Mouse (Mus musculus): ENCODE data around the gene Mtus2. TPM values are rescaled to one million over a fixed set of nuclear protein-coding genes. Genes with fewer than 3 reads are reported as not detected.
A peak's percentile ranks its signal among the peaks of the same experiment; 100 is the strongest.

Gene Mtus2
- polyA plus RNA-seq, 1 experiment from 2014 or later = 3.5 TPM

GRCm38 (mm10) chr5:148211831-148212230, 254.7 kb downstream of the Mtus2 start:
- Histone ChIP-seq H3K4me1 (peaks cover 4% of the 10 kb centered on the region; the same call in 1 of the 2 replicates), H3K27ac (no peak overlapping the region), H3K9me3 (no peaks in the 10 kb centered on the region; the same call in 1 of the 2 replicates), H3K36me3 (replicated peaks) (no peaks in the 10 kb centered on the region), H3K4me3 (no peak overlapping the region), H3K27me3 (ENCODE audit: poor library complexity, severe bottlenecking) (no peaks in the 10 kb centered on the region)
- 94% methylated on average over 4 of the region's 4 CpGs for WGBS
- no peak for DNase-seq (ENCODE audit: extremely low spot score, low spot score)

- DNase-seq (ENCODE audit: extremely low spot score, low spot score) = no peak
- Histone ChIP-seq H3K9me3 (no peaks in the 10 kb centered on the region; the same call in 1 of the 2 replicates), H3K4me1 (peaks cover 4% of the 10 kb centered on the region; the same call in 1 of the 2 replicates), H3K27ac (no peak overlapping the region), H3K36me3 (replicated peaks) (no peaks in the 10 kb centered on the region), H3K4me3 (no peak overlapping the region), H3K27me3 (ENCODE audit: poor library complexity, severe bottlenecking) (no peaks in the 10 kb centered on the region)
- WGBS = 95% methylated on average over 8 of the region's 8 CpGs
Measured at GRCm38 (mm10) chr5:148216786-148217185, 259.7 kb downstream of the Mtus2 start.

GRCm38 (mm10) chr5:148222898-148223297, 265.8 kb downstream of the Mtus2 start:
- H3K9me3 ChIP-seq = no peaks in the 10 kb centered on the region
- 90% methylated on average over 5 of the region's 5 CpGs for WGBS
- H3K4me3 ChIP-seq = no peak overlapping the region
- no peaks in the 10 kb centered on the region for H3K4me1 ChIP-seq
- no peak overlapping the region for H3K27ac ChIP-seq
- H3K36me3 ChIP-seq (replicated peaks) = no peaks in the 10 kb centered on the region
- no peak for DNase-seq (ENCODE audit: extremely low spot score, low spot score)
- H3K27me3 ChIP-seq (ENCODE audit: poor library complexity, severe bottlenecking) = no peaks in the 10 kb centered on the region

GRCm38 (mm10) chr5:148224004-148224403, 266.9 kb downstream of the Mtus2 start:
- H3K27me3 ChIP-seq (ENCODE audit: poor library complexity, severe bottlenecking) = no peaks in the 10 kb centered on the region
- H3K36me3 ChIP-seq (replicated peaks) = no peaks in the 10 kb centered on the region
- H3K4me3 ChIP-seq = no peak overlapping the region
- H3K4me1 ChIP-seq = no peaks in the 10 kb centered on the region
- no peaks in the 10 kb centered on the region for H3K9me3 ChIP-seq
- H3K27ac ChIP-seq = no peak overlapping the region
- no peak for DNase-seq (ENCODE audit: extremely low spot score, low spot score)
- 95% methylated on average over 16 of the region's 16 CpGs for WGBS

- H3K4me1 ChIP-seq = no peaks in the 10 kb centered on the region
- no peaks in the 10 kb centered on the region for H3K27me3 ChIP-seq (ENCODE audit: poor library complexity, severe bottlenecking)
- WGBS = 91% methylated on average over 18 of the region's 18 CpGs
- DNase-seq (ENCODE audit: extremely low spot score, low spot score) = no peak
- no peak overlapping the region for H3K27ac ChIP-seq
- H3K36me3 ChIP-seq (replicated peaks) = no peaks in the 10 kb centered on the region
- H3K4me3 ChIP-seq = no peak overlapping the region
- no peaks in the 10 kb centered on the region; the same call in 1 of the 2 replicates for H3K9me3 ChIP-seq
Measured at GRCm38 (mm10) chr5:148233714-148234113, 276.6 kb downstream of the Mtus2 start.

GRCm38 (mm10) chr5:148236616-148237015, 279.5 kb downstream of the Mtus2 start:
- Histone ChIP-seq H3K27ac (no peak overlapping the region), H3K36me3 (replicated peaks) (no peaks in the 10 kb centered on the region), H3K4me1 (peaks cover 8% of the 10 kb centered on the region), H3K4me3 (no peak overlapping the region), H3K9me3 (no peaks in the 10 kb centered on the region; the same call in 1 of the 2 replicates), H3K27me3 (ENCODE audit: poor library complexity, severe bottlenecking) (no peaks in the 10 kb centered on the region)
- WGBS = 53% methylated on average over 9 of the region's 9 CpGs
- DNase-seq (ENCODE audit: extremely low spot score, low spot score) = no peak

- no peaks in the 10 kb centered on the region for H3K36me3 ChIP-seq (replicated peaks)
- DNase-seq (ENCODE audit: extremely low spot score, low spot score) = no peak
- no peak overlapping the region for H3K4me3 ChIP-seq
Measured at GRCm38 (mm10) chr5:148239067-148239466, 281.9 kb downstream of the Mtus2 start.

GRCm38 (mm10) chr5:148239757-148240156, 282.6 kb downstream of the Mtus2 start:
- WGBS = 17% methylated on average over 2 of the region's 2 CpGs
- no peaks in the 10 kb centered on the region for H3K27me3 ChIP-seq (ENCODE audit: poor library complexity, severe bottlenecking)
- no peak for DNase-seq (ENCODE audit: extremely low spot score, low spot score)
- no peaks in the 10 kb centered on the region for H3K36me3 ChIP-seq (replicated peaks)
- H3K4me3 ChIP-seq = no peak overlapping the region
- H3K4me1 ChIP-seq = peaks cover 8% of the 10 kb centered on the region
- H3K27ac ChIP-seq = no peak overlapping the region
- no peaks in the 10 kb centered on the region for H3K9me3 ChIP-seq

More at GRCm38 (mm10) chr5:148239067-148239466, 281.9 kb downstream of the Mtus2 start:
- H3K4me1 ChIP-seq = peaks cover 8% of the 10 kb centered on the region
- H3K9me3 ChIP-seq = no peaks in the 10 kb centered on the region; the same call in 1 of the 2 replicates
- no peaks in the 10 kb centered on the region for H3K27me3 ChIP-seq (ENCODE audit: poor library complexity, severe bottlenecking)
- no peak overlapping the region for H3K27ac ChIP-seq

GRCm38 (mm10) chr5:148241932-148242331, 284.8 kb downstream of the Mtus2 start:
- Histone ChIP-seq H3K4me3 (no peak overlapping the region), H3K4me1 (peaks cover 8% of the 10 kb centered on the region), H3K27ac (no peak overlapping the region), H3K27me3 (ENCODE audit: poor library complexity, severe bottlenecking) (no peaks in the 10 kb centered on the region), H3K9me3 (peaks cover 4% of the 10 kb centered on the region; the same call in 1 of the 2 replicates), H3K36me3 (replicated peaks) (no peaks in the 10 kb centered on the region)
- WGBS = 13% methylated on average over 7 of the region's 7 CpGs
- peak; percentile 50 for DNase-seq (ENCODE audit: extremely low spot score, low spot score)

GRCm38 (mm10) chr5:148244471-148244870, 287.4 kb downstream of the Mtus2 start:
- no peak for DNase-seq (ENCODE audit: extremely low spot score, low spot score)
- WGBS = 32% methylated on average over 1 of the region's 1 CpGs
- H3K36me3 ChIP-seq (replicated peaks) = no peaks in the 10 kb centered on the region
- peaks cover 12% of the 10 kb centered on the region for H3K4me1 ChIP-seq
- peaks cover 4% of the 10 kb centered on the region; the same call in 1 of the 2 replicates for H3K9me3 ChIP-seq
- no peaks in the 10 kb centered on the region for H3K27me3 ChIP-seq (ENCODE audit: poor library complexity, severe bottlenecking)
- H3K4me3 ChIP-seq = no peak overlapping the region
- H3K27ac ChIP-seq = no peak overlapping the region

- WGBS = 82% methylated on average over 2 of the region's 2 CpGs
- Histone ChIP-seq H3K4me3 (no peak overlapping the region), H3K27me3 (ENCODE audit: poor library complexity, severe bottlenecking) (no peaks in the 10 kb centered on the region), H3K36me3 (replicated peaks) (no peaks in the 10 kb centered on the region), H3K27ac (no peak overlapping the region), H3K4me1 (peaks cover 6% of the 10 kb centered on the region; the same call in 1 of the 2 replicates), H3K9me3 (peaks cover 4% of the 10 kb centered on the region; the same call in 1 of the 2 replicates)
- no peak for DNase-seq (ENCODE audit: extremely low spot score, low spot score)
Measured at GRCm38 (mm10) chr5:148245386-148245785, 288.3 kb downstream of the Mtus2 start.

GRCm38 (mm10) chr5:148248236-148248635, 291.1 kb downstream of the Mtus2 start:
- Histone ChIP-seq H3K27me3 (ENCODE audit: poor library complexity, severe bottlenecking) (no peaks in the 10 kb centered on the region), H3K4me3 (no peak overlapping the region), H3K4me1 (peaks cover 7% of the 10 kb centered on the region; the same call in 1 of the 2 replicates), H3K36me3 (replicated peaks) (no peaks in the 10 kb centered on the region), H3K27ac (no peak overlapping the region), H3K9me3 (peaks cover 4% of the 10 kb centered on the region; the same call in 1 of the 2 replicates)
- WGBS = 56% methylated on average over 2 of the region's 2 CpGs
- DNase-seq (ENCODE audit: extremely low spot score, low spot score) = no peak

- Histone ChIP-seq H3K27me3 (ENCODE audit: poor library complexity, severe bottlenecking) (no peaks in the 10 kb centered on the region), H3K4me3 (no peak overlapping the region), H3K9me3 (no peaks in the 10 kb centered on the region), H3K4me1 (peaks cover 15% of the 10 kb centered on the region; the same call in 1 of the 2 replicates), H3K36me3 (replicated peaks) (no peaks in the 10 kb centered on the region), H3K27ac (no peak overlapping the region)
- no peak for DNase-seq (ENCODE audit: extremely low spot score, low spot score)
Measured at GRCm38 (mm10) chr5:148251847-148252246, 294.7 kb downstream of the Mtus2 start.

GRCm38 (mm10) chr5:148262016-148262415, 304.9 kb downstream of the Mtus2 start:
- no peak overlapping the region for H3K4me3 ChIP-seq
- WGBS = 88% methylated on average over 7 of the region's 7 CpGs
- peaks cover 40% of the 10 kb centered on the region for H3K27me3 ChIP-seq (ENCODE audit: poor library complexity, severe bottlenecking)
- no peaks in the 10 kb centered on the region for H3K36me3 ChIP-seq (replicated peaks)
- peaks cover 14% of the 10 kb centered on the region for H3K4me1 ChIP-seq
- peaks cover 4% of the 10 kb centered on the region; the same call in 1 of the 2 replicates for H3K9me3 ChIP-seq
- DNase-seq (ENCODE audit: extremely low spot score, low spot score) = no peak
- H3K27ac ChIP-seq = no peak overlapping the region

Measured in forebrain, embryonic 10.5 days (tissue).